Mouse (Mus musculus) ES-CJ7 (cell line): ENCODE results near the gene Tnni3.

Source experiments
- DNase-seq: peaks from one replicate; pipeline ENCODE4 v3.0.0; 2011; ENCODE audit warnings: low read depth, low spot score

Tnni3 gene

DNA sequence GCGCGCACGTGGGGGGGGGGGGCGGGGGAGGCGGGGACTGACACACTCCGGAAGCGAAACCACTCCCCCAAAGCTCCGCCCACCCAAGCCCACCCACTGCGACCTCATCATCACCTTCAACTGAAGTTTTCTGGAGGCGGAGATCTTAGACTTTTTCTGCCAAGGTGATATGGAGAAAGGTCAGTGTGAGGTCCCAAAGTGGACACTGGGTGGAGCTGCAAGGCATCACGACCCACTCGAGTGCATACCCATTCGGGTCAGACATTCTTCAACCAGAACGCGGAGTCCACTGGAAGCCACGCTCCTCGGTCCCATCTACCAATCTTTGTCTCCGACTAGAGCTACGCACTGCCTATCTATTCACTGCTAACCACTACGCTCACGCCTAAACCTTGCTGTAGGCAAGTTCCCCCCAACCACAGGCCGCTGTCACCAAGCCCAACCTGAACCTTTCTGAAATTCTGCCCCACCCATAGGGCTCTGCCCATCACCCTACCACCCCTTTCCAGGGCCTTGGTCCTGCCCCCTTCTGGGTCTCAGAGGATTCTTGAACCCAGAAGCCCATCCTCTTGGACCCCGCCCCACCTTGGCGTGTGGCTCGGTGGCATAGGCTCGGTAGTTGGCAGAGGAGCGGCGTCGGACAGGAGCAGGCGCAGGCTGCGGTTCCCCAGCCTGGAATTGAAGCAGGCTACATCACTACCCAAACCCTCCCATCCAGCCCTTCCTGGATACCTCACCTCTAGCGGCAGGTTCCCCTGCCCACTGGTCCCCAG lies 2.6 kb downstream of the Tnni3 start:
- peak; percentile 65 for DNase-seq

DNA sequence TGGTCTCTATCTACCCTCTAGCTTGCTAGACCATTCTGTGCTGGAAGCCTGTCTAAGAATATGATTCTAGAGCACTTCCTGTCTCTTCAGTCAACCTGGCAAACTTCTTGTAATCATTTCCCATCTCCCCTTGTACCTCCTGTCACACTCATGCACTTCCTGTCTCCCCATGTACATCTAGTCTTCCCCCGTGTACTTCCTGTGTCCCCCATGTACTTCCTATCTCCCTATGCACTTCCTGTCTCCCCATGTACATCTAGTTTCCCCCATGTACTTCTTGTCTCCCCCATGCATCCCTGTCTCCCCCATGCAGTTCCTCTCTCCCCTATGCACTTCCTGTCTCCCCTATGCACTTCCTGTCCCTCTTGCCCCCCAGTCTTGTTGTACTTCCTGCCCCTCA lies 5.5 kb downstream of the Tnni3 start:
- no peak for DNase-seq

DNA sequence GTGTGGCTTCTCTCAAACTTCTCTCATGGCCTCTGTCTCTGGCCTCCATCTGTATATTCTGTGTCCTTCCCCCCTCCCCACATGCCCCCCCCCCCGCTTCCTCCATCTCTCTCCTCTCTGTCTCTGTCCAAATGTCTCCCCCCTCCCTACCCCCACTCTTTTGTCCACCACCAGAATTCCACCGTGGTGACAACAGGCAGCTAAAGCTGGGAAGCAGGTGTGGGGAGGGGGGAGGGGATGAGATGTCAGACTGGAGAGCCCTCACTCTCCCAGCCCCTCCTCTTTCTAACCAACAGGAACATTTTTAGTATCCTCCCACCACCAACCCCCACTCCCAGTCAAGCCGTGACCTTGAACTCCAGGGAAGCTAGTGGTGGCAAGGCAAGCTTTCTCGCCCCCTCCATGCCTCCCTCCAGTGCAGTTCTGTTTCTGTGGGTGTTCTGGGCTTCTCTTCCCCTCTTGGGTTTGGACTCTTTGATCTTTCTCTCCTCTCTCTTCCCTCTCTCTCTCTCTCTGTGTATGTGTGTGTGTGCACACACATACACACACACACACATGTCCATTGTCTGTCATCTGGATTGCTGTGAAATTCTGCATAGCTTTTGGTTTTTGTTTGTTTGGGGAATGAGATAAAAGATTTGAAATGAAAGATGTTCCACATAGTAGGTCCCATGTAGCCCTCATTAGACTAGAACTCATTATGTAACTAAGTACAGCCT lies 7.5 kb downstream of the Tnni3 start, which contains the start of gene Tnnt1:
Tnnt1 (minus strand) TSS at position 51 of the 719 bp plus-strand sequence.
- DNase-seq: peak; percentile 88

DNA sequence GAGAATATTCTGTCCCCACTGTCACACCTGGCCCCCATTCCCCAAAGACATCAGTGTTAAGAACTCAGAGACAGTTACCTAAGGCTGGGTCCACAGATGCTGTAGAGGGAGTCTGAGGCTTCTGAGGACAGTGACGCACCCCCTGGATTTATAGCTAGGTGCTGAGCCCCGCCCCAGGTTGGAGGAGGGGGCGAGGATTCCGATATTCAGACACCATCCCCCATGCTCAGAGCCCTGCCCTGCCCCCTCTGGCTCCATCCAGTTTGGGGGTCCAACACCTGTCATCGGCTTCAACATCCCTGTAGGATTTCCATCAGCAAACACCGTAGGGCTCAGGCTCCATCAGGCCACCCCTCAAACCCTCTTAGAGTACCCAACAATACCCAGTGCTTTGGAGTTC lies 8.2 kb downstream of the Tnni3 start:
- DNase-seq: no peak

DNA sequence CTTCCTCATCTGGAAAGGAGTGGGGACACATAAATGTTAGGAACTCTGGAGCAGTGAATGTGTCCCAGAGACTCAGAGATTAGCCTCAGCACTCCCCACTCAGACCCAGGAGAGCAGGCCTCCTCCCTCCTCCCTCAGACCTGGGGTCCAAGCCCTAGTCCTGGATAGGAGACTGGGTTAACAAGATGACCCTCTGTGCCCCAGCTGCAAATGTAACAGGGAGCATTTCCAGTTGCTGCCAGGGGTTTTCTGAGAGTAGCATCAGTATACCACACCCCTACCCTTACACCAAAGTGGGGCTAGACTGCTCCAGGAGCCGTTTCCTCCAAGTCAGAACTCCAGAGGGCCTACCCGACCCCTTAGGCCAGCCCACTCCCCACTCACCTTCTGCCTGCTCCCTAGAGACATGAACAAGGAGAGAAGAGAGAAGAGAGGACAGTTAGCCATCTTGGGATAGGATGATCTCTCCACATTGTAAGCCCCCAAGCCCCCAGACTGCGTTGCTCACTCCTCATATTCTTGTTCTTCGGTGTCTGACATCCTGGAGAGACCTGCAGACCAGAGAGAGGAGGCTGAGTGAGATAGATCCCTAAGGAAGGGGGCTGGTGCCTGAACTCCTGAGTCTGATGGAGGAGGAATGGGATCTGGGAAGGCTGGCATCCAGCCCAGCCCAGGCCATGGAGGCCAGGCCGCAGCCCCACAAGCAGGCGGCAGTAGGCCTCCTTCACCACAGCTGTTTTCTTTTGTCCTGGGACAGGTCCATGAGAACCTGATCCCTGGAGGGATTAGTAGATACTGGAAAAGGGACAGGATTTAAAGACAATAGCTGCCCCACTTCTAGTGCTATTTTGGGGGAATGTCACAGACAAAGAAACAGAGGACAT lies 10.0 kb downstream of the Tnni3 start:
- no peak for DNase-seq

DNA sequence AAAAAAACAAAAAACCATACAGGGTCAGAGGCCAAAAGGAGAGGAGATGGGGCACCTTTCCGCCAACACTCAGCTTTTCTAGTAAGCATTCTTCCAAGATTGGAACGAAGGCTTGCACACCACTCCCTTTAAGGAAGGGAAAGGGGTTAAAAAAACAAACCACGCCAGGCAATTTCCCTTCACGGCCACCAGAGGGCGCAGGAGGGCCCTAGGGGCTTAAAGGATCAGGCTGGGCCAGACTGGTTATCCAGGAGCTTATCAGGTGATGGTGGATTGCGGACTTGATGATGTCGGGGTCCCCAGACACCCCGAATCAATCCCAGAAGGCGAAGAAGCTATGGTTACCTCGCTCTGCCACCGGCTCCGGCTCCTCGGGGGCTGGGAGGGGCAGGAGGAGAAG lies 10.8 kb downstream of the Tnni3 start:
- DNase-seq: peak; percentile 82

DNA sequence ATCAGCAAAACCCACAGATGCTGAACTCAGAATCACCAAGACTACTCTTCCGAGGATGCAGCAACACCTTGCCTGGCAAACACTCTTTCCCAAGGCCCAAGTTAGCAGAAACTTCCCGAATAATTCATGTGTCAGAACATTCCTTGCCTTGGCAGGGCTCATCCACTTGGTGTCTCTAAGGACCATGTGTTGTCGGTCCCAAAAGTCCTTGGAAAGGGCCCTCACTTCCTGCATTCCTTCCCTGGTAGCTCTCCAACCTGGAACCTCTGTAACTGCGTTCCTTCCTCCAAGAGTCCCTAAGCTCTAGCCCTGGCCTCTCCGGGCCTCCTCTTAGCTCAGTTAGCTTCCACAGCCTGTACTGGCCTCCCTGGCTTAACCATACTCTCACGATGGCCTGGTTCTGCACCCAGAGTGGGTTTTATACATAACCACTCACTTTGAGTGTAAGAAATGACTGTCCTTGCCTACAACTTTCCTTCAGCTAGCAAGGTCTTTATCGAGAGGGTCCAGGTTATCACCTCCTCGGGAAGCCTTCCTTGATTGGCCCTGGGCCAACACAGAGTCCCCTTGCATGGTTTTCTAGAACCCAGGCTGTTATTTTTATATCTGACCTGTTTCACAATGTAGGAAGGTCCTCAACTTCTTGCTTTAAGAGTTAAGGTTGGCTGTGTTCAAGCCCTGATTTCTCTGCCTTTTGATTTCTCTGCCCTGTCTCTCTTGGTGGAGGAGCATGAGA lies 12.4 kb downstream of the Tnni3 start:
- DNase-seq: no peak

DNA sequence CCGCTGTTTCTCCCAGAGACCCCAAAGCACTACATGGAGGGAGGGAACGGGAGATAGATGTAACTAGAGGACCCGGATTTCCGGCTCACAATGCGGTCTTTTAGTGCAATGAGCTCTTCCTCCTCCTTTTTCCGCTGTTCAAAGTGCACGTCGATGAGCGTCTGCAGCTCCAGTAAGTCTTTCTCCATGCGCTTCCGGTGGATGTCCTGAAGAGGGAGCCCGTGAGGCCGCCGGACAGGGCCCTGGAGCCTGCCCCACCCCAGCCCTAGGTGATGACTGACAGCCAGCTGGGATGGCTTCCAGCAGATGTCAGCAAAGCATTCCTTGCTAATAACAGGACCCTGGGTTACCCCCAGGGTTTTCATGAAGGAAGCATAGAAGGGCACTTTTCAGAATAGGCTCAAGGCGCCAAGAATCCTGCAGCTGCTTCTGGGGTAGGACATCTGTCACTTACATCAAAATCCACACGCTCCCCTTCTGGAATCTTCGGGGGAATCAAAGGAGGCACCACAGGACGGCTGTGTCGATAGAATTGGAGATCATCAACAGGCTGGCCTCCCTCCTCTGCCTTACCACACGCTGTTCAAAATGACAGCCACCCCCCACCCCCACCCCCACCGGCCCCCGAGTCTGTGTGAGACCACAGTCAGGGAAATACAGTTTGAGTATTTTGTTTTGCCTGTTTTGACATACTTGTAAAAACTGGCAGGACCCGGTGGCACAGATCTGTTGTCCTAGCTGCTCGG lies 14.0 kb downstream of the Tnni3 start:
- DNase-seq: peak; percentile 89

DNA sequence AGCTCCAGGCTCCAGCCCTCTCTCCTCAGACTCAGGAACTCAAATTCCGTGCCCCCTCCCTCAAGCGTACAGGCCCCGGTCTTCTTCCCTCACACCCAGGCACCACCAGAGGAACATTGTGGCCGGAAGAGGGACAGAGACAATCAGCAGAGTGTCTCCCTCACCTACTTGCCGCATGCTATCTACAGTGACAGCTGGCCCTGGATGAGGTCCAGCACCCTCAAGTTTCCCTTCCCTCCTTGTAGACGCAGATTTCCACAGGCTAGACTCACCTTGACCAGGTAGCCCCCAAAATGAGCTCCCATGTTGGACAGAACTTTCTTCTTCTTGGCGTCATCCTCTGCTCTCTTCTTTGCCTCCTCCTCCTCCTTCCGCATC lies 15.3 kb downstream of the Tnni3 start:
- no peak for DNase-seq

DNA sequence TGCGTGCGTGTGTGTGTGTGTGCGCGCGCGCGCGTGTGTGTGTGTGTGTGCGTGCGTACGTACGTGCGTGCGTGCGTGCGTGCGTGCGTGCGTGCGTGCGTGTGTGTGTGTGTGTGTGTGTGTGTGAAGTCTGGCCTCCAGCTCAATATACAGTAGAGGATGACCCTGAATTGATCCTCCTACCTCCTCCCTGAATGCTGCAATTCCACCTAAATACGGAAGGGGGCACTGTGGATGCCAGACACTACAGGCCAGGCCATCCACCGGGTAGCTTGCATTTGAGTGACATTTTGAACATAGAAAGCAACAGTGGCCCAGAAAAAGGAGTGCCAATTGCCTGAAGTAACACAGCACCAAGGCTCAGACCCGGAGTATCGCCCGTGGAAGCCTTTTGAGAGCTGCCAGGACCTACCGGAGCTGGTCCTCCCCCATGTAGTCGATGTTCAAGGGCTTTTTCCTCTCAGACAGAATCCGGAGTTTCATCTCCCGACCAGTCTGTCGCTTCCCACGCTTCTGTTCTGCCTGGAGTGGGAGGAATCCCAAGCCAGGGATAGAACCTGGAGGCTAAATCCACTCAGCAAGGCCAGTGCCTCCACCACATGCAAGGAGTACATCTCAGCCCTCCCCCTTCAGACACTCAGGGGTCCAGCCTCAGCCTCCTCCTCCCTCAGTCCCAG lies 15.8 kb downstream of the Tnni3 start:
- DNase-seq: peak; percentile 83

DNA sequence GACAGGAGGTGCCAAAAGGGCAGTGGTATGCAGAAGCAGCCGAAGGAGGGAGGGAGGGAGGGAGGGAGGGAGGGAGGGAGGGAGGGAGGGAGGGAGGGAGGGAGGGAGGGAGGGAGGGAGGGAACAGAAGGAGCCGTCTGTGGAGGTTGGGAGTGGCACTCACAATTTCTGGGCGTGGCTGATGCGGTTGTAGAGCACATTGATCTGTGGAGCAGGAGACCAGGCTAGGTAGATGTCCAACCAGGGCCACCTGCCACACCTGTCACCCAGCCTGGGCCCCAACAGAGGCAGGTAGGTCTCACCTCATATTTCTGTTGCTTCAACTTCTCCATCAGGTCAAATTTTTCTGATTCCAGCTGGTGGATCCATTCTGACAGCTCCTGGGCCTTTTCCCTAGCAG lies 16.8 kb downstream of the Tnni3 start:
- peak; percentile 40 for DNase-seq

DNA sequence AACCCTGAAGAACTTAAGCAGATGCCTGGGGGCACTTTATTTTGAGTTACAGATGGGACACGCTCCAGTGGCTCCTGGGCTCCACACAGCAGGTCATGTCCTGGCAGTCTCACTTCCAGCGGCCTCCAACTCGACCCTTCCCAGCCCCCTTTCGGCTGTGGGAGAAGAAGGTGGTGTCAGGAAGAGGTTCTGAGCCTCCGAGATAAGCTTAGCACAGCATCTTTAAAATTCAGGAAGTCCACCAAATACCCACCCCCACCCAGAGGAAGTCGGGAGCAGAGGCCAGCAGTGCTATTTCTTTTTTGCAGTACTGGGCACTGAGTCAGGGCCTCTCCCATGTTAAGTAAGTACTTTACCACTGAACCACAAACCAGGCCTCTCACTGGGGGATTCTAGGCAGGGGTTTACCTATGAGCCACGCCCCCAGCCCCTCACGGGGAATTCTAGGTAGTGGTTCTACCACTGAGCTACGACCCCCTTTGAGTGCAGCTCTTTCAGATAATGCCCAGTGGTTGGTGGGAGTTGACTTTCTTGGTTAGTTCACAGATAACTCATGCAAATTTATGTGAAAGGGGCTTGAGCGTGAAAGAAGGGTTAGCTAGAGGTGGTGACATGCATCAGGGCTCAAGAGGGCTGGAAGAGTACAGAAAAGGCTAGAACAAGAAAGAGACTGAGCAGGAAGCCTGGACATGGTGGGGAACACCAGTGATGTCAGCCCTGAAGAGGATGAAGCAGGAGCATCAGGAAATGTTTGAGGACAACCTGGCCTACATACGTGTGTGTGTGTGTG lies 19.2 kb downstream of the Tnni3 start:
- DNase-seq: no peak

DNA sequence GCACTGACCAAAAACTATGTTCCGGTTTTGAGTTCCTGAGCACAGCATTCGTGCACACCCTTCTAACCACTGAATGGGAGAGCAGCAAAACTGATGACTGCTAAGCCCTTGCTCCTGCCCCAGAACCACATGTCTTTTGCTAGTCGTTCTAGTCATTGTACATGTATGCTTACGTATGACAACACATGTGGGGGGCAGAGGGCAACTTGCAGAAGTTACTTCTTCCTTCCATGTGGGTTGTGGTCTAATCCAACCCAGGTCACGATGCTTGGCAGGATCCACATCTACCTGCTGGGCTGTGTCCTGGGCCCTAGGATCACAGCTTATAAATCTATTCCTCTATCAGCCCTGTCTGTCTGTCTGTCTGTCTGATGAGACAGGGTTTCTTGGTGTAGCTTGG lies 20.2 kb downstream of the Tnni3 start:
- no peak for DNase-seq

DNA sequence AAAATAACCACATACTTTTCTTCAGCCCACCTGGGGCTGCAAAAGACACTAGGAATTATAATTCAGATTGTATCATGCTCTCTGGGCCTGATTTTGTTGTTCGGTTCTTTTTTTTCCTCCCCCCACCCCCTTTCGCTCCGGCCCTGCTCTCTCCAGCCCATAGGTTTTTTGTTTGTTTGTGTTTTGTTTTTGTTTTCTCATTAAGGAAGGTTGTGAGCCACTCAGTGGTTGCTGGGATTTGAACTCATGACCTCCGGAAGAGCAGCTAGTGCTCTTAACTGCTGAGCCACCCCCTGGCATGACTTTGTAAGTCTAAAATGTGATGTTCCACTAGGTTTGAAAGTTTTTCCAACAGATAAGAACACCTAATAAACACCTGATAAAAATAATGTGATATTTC lies 20.9 kb downstream of the Tnni3 start:
- DNase-seq: no peak

DNA sequence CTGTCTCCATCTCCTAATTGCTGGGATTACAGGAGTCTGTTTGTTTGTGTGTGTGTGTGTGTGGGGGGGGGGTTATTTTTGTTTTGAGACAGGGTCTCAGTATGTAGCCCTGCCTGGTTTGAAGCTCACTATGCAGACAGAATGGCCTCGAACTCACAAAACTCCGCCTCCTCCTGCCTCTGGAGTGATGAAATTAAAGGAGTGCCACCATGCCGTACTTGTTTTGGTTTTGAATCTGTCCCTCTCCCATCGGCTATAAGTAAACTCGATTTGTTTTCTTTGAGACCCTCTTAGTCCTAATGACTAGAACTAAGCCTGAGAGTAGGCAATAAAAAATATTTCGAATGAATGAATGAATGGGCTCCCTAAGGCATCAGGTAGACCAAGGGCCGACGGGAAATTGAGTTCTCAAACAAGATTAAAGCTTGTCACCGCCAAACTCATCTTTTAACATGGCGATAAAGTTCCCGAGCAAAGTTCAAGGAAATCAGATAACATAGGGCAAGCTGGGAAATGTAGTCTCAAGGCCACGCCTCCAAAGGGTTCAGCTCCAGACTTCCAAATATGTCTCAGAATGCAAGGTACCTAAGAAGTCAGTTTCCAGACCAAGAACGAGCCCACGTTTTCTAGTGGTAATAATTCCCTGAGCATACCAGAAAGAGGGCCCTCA lies 21.5 kb downstream of the Tnni3 start:
- DNase-seq: peak; percentile 79

DNA sequence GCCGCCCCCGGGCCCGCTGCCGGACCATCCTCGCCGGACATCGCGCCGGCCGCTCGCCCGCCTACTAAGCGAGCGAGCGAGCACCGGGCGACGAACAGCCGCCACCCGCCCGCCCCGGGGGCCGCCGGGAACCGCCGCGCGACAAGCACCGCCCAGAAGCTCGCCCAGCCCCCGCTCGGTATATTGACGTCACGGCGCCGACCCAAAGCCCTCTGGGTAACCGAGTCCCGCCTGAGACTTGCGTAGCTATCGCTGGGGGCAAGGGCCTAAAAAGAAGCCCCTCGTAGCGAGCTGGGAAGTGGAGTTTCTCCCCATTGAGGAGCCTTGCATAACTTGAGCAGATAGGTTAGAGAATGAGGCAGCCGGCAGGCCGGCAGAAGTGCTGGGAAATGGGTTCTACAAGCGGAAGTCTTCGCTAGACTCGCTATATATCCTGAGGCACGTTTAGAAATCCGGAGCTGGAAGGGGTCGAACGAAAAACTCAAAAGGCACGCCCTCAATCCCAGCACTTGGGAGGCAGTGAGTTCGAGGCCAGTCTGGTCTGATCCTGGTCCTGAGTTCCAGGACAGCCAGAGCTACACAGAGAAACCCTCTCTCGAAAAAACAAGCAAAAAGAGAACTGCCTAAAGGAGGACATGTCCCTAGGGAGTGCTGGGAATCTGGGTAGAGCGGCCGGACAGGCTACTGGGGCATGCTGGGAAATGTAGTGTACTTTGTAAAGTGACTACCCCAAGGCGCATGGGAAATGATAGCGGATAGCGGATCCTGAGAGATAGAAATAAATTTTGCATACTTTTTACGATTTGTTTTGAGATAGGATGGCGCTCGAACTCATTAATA lies 22.3 kb downstream of the Tnni3 start, which contains the start of gene Ppp1r12c:
Ppp1r12c (minus strand) TSS at position 123 of the 840 bp plus-strand sequence.
- peak; percentile 87 for DNase-seq

DNA sequence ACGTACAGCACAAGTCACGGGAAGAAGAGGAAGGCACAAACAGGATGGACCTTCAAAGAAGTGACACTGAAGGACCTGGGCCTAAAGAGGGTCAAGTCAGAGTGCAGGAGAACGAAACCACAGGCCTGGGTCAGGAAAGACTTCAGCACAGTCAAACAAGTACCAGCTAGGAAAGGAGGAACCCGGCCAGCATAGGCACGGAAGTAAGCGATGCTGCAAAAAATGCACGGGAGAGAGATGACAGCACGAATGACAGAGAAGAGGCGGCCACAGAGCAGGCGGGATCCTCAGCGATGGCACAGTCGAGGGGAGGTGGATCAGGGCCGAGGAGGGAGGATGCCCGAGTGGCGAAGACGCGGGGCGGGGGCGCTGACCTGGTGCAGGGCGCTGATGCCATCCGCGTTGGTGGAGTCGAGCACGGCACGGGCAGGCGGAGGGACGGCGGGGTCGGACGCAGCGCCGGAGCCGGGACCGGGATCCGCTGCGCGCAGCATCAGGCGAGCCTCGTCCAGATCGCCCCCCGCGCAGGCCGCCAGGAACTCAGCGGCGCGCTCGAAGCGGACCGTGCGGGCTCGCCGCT lies 23.0 kb downstream of the Tnni3 start:
- no peak for DNase-seq
